Mouse (Mus musculus): ENCODE data around the gene Akr1c14. TPM values are rescaled to one million over a fixed set of nuclear protein-coding genes. Genes with fewer than 3 reads are reported as not detected.

Akr1c14 gene
- polyA plus RNA-seq (2011; ENCODE audit: insufficient read depth, insufficient read length, low replicate concordance, missing spikeins) = 0.81 and 0.82 TPM in 2 replicates

GRCm38 (mm10) chr13:4048719-4049118 lies at the start of gene Akr1c14:
Gene Akr1c14, plus strand, starts transcription at chr13:4049011.
- H3K27ac ChIP-seq (ENCODE audit: control insufficient read depth, insufficient read depth, low read depth, low read length, poor library complexity) = no peak within 1 kb of the TSS
- 43% methylated on average over 2 of the region's 2 CpGs for WGBS
- TF ChIP-seq CTCF (IDR thresholded peaks at IDR 0.05; ENCODE audit: control insufficient read depth, insufficient read depth, low read length) (no peak), POLR2A (IDR thresholded peaks at IDR 0.05; ENCODE audit: borderline replicate concordance, control insufficient read depth, low read depth, low read length) (no peak)
- H3K4me1 ChIP-seq (ENCODE audit: control insufficient read depth, insufficient read depth, low read length) = no peaks in the 10 kb centered on the region
- H3K4me3 ChIP-seq (replicated peaks; ENCODE audit: control insufficient read depth, low read depth, low read length) = no peak within 1 kb of the TSS

DNA sequence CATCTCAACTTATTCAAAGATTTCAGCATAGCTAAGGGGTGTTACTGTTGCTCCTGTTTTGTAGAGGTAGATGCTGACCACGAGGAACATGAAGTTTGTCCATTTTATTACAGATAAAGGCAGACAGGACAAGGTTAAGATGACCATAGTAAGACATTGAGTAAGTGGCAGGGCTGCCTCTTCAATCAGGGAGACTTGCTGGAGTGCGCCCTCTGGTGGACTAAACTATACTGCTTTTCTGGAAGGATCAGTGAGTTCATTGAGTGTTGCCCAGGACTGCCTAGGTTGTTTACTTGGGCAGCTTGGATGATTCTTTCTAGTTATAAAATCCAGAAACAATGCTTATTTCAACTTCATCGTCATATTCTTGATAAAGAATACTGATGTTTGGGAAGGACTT lies 47.1 kb upstream of the Akr1c14 start:
- no peaks in the 10 kb centered on the region for H3K4me1 ChIP-seq (ENCODE audit: control insufficient read depth, insufficient read depth, low read length)
- no peak overlapping the region for H3K4me3 ChIP-seq (replicated peaks; ENCODE audit: control insufficient read depth, low read depth, low read length)
- H3K27ac ChIP-seq (ENCODE audit: control insufficient read depth, insufficient read depth, low read depth, low read length, poor library complexity) = no peak overlapping the region
- WGBS = 7% methylated on average over 3 of the region's 3 CpGs
- TF ChIP-seq CTCF (IDR thresholded peaks at IDR 0.05; ENCODE audit: control insufficient read depth, insufficient read depth, low read length) (peak; percentile 68), POLR2A (IDR thresholded peaks at IDR 0.05; ENCODE audit: borderline replicate concordance, control insufficient read depth, low read depth, low read length) (no peak)

GRCm38 (mm10) chr13:4010784-4011183 lies 38.0 kb upstream of the Akr1c14 start:
- WGBS = 75% methylated on average over 4 of the region's 4 CpGs
- H3K4me1 ChIP-seq (ENCODE audit: control insufficient read depth, insufficient read depth, low read length) = no peaks in the 10 kb centered on the region
- no peak overlapping the region for H3K27ac ChIP-seq (ENCODE audit: control insufficient read depth, insufficient read depth, low read depth, low read length, poor library complexity)
- TF ChIP-seq CTCF (IDR thresholded peaks at IDR 0.05; ENCODE audit: control insufficient read depth, insufficient read depth, low read length) (no peak), POLR2A (IDR thresholded peaks at IDR 0.05; ENCODE audit: borderline replicate concordance, control insufficient read depth, low read depth, low read length) (no peak)
- no peak overlapping the region for H3K4me3 ChIP-seq (replicated peaks; ENCODE audit: control insufficient read depth, low read depth, low read length)

GRCm38 (mm10) chr13:4013811-4014210 lies 35.0 kb upstream of the Akr1c14 start:
- TF ChIP-seq CTCF (IDR thresholded peaks at IDR 0.05; ENCODE audit: control insufficient read depth, insufficient read depth, low read length) = no peak
- no peak for TF ChIP-seq POLR2A (IDR thresholded peaks at IDR 0.05; ENCODE audit: borderline replicate concordance, control insufficient read depth, low read depth, low read length)
- Histone ChIP-seq H3K4me3 (replicated peaks; ENCODE audit: control insufficient read depth, low read depth, low read length) (no peak overlapping the region), H3K4me1 (ENCODE audit: control insufficient read depth, insufficient read depth, low read length) (no peaks in the 10 kb centered on the region), H3K27ac (ENCODE audit: control insufficient read depth, insufficient read depth, low read depth, low read length, poor library complexity) (no peak overlapping the region)

DNA sequence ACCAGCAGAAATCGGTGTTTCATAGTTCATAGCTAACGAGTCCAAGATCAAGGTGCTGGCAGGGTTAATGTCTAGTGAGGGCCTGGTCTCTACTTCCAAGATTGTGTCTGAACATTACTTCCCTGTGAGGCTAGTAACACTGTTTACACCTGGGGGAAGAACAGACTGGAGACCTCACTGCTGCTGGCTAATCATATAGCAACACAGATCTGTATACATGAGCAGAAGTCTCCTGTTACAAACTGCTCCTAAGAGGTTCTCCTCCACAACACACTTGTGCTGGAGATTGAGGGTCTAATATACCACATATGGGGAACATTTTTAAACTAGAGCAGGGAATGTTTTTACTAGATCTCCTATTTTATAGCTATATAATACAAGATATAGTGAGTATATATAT lies 18.9 kb upstream of the Akr1c14 start:
- Histone ChIP-seq H3K4me1 (ENCODE audit: control insufficient read depth, insufficient read depth, low read length) (no peaks in the 10 kb centered on the region), H3K27ac (ENCODE audit: control insufficient read depth, insufficient read depth, low read depth, low read length, poor library complexity) (no peak overlapping the region), H3K4me3 (replicated peaks; ENCODE audit: control insufficient read depth, low read depth, low read length) (no peak overlapping the region)
- WGBS = 76% methylated on average over 2 of the region's 2 CpGs
- TF ChIP-seq POLR2A (IDR thresholded peaks at IDR 0.05; ENCODE audit: borderline replicate concordance, control insufficient read depth, low read depth, low read length) (no peak), CTCF (IDR thresholded peaks at IDR 0.05; ENCODE audit: control insufficient read depth, insufficient read depth, low read length) (no peak)

DNA sequence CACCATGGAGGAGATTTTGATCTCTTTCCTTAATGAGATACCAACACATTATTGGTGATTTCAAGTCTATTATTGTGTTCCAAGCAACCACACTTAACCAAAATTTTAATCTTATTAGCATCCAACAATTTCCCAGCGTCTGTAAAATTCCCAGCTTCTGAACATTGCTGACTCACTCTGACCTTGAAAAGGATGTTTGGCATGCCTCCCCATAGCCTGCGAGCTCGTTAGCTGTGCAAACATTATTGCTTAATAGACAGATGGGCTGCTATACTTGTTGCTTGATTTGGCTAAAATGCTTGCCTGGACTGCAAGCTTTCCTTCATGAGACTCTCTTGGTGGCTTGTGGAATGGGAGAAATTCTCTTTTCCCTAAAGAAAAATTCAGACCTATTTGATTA lies 16.3 kb upstream of the Akr1c14 start:
- WGBS = 69% methylated on average over 3 of the region's 3 CpGs
- H3K4me1 ChIP-seq (ENCODE audit: control insufficient read depth, insufficient read depth, low read length) = no peaks in the 10 kb centered on the region
- TF ChIP-seq CTCF (IDR thresholded peaks at IDR 0.05; ENCODE audit: control insufficient read depth, insufficient read depth, low read length) = no peak
- no peak for TF ChIP-seq POLR2A (IDR thresholded peaks at IDR 0.05; ENCODE audit: borderline replicate concordance, control insufficient read depth, low read depth, low read length)
- H3K4me3 ChIP-seq (replicated peaks; ENCODE audit: control insufficient read depth, low read depth, low read length) = no peak overlapping the region
- no peak overlapping the region for H3K27ac ChIP-seq (ENCODE audit: control insufficient read depth, insufficient read depth, low read depth, low read length, poor library complexity)

GRCm38 (mm10) chr13:4035052-4035451 lies 13.8 kb upstream of the Akr1c14 start:
- no peak for TF ChIP-seq CTCF (IDR thresholded peaks at IDR 0.05; ENCODE audit: control insufficient read depth, insufficient read depth, low read length)
- no peak for TF ChIP-seq POLR2A (IDR thresholded peaks at IDR 0.05; ENCODE audit: borderline replicate concordance, control insufficient read depth, low read depth, low read length)
- Histone ChIP-seq H3K4me1 (ENCODE audit: control insufficient read depth, insufficient read depth, low read length) (no peaks in the 10 kb centered on the region), H3K4me3 (replicated peaks; ENCODE audit: control insufficient read depth, low read depth, low read length) (no peak overlapping the region), H3K27ac (ENCODE audit: control insufficient read depth, insufficient read depth, low read depth, low read length, poor library complexity) (no peak overlapping the region)
- 70% methylated on average over 3 of the region's 3 CpGs for WGBS

- TF ChIP-seq POLR2A (IDR thresholded peaks at IDR 0.05; ENCODE audit: borderline replicate concordance, control insufficient read depth, low read depth, low read length) = no peak
- TF ChIP-seq CTCF (IDR thresholded peaks at IDR 0.05; ENCODE audit: control insufficient read depth, insufficient read depth, low read length) = no peak
- Histone ChIP-seq H3K4me1 (ENCODE audit: control insufficient read depth, insufficient read depth, low read length) (no peaks in the 10 kb centered on the region), H3K27ac (ENCODE audit: control insufficient read depth, insufficient read depth, low read depth, low read length, poor library complexity) (no peak overlapping the region), H3K4me3 (replicated peaks; ENCODE audit: control insufficient read depth, low read depth, low read length) (no peak overlapping the region)
- 64% methylated on average over 3 of the region's 3 CpGs for WGBS
Measured at GRCm38 (mm10) chr13:4046113-4046512, 2.7 kb upstream of the Akr1c14 start.

DNA sequence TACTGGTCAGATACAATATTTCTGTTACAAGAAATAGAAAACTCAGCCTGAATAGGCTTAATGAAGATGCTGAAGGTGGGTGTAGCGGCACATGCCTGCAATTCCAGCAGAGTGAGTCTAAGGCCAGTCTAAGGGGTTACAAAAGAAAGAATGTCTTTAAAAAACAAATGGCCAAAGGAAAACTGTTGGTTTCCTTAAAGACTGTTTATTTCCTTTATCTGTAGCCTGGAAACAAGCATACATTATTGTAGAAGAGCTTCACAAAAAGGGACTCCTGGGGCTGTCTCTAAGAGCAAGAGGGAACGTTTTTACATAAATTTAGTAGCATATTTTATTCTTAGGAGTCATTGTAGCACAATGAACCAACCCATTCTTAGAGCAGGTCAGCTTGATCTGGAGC lies 2.0 kb upstream of the Akr1c14 start:
- 56% methylated on average over 2 of the region's 2 CpGs for WGBS
- H3K27ac ChIP-seq (ENCODE audit: control insufficient read depth, insufficient read depth, low read depth, low read length, poor library complexity) = no peak overlapping the region
- H3K4me1 ChIP-seq (ENCODE audit: control insufficient read depth, insufficient read depth, low read length) = no peaks in the 10 kb centered on the region
- TF ChIP-seq CTCF (IDR thresholded peaks at IDR 0.05; ENCODE audit: control insufficient read depth, insufficient read depth, low read length) (no peak), POLR2A (IDR thresholded peaks at IDR 0.05; ENCODE audit: borderline replicate concordance, control insufficient read depth, low read depth, low read length) (no peak)
- no peak overlapping the region for H3K4me3 ChIP-seq (replicated peaks; ENCODE audit: control insufficient read depth, low read depth, low read length)

Measured in bone marrow, adult 2 months (tissue).